Mouse (Mus musculus) neural tube, embryonic 15.5 days (tissue): ENCODE measurements around the gene Dcps. TPM values are rescaled to one million over a fixed set of nuclear protein-coding genes. Genes with fewer than 3 reads are reported as not detected.

Experiments used
- ATAC-seq: fragments of 200-750 bp; cut with Nextera tagmentation; 2 replicates; pipeline ENCODE4 v1.8.0; 2017; ENCODE audit warnings: mild to moderate bottlenecking, moderate TSS enrichment, moderate library complexity; ENCODE audit not compliant: low FRiP score
- H3K27ac ChIP-seq: fragments of 300-500 bp; sonication (generic); replicated peaks from 2 replicates; pipeline ENCODE4 v1.5.1; 2015; ENCODE audit warnings: mild to moderate bottlenecking, inconsistent platforms
- H3K27me3 ChIP-seq: fragments of 300-500 bp; sonication (generic); replicated peaks from 2 replicates; pipeline ENCODE4 v1.6.1; 2015; ENCODE audit warnings: inconsistent platforms
- H3K36me3 ChIP-seq: fragments of 300-500 bp; sonication (generic); 2 replicates; pipeline ENCODE4 v1.6.1; 2015; ENCODE audit warnings: inconsistent platforms
- H3K4me1 ChIP-seq: fragments of 300-500 bp; sonication (generic); 2 replicates; pipeline ENCODE4 v1.6.1; 2015; ENCODE audit warnings: inconsistent platforms
- H3K4me2 ChIP-seq: fragments of 300-500 bp; sonication (generic); 2 replicates; pipeline ENCODE4 v1.6.1; 2015; ENCODE audit warnings: inconsistent platforms, mild to moderate bottlenecking, moderate library complexity
- H3K4me3 ChIP-seq: fragments of 300-500 bp; sonication (generic); replicated peaks from 2 replicates; pipeline ENCODE4 v1.5.1; 2015; ENCODE audit warnings: mild to moderate bottlenecking, inconsistent platforms
- H3K9ac ChIP-seq: fragments of 300-500 bp; sonication (generic); replicated peaks from 2 replicates; pipeline ENCODE4 v1.6.1; 2015; ENCODE audit warnings: mild to moderate bottlenecking, inconsistent platforms
- H3K9me3 ChIP-seq: fragments of 300-500 bp; sonication (generic); replicated peaks from 2 replicates; pipeline ENCODE4 v1.6.1; 2016; ENCODE audit warnings: inconsistent platforms
- WGBS: fragments of 180-500 bp; shearing (Covaris S2); methylation state at CpG from one replicate; pipeline ENCODE4 v1.1.7; 2015; ENCODE audit warnings: mixed read lengths; 5-methylcytosine and 5-hydroxymethylcytosine counted together
- polyA plus RNA-seq: library from polyadenylated mRNA; unstranded; fragments of >200 nt; fragmentation: Nextera tagmentation; extraction: Ambion mirVana; gene quantifications from 2 replicates; pipeline ENCODE4 v1.2.1, GENCODE M21; 2015

Gene Dcps
- polyA plus RNA-seq, 1 experiment from 2014 or later: 69.1 TPM

- Histone ChIP-seq H3K36me3 (peaks cover 10% of the 10 kb centered on the region), H3K4me3 (no peak overlapping the region), H3K9ac (no peak overlapping the region), H3K9me3 (no peaks in the 10 kb centered on the region), H3K27ac (no peak overlapping the region), H3K4me2 (no peak overlapping the region), H3K27me3 (no peaks in the 10 kb centered on the region), H3K4me1 (peaks cover 10% of the 10 kb centered on the region)
- 95% methylated on average over 7 of the region's 7 CpGs for WGBS
- no peak for ATAC-seq
Observed at GRCm38 (mm10) chr9:35170071-35170470, 5.8 kb downstream of the Dcps start.

- no peak overlapping the region for H3K4me2 ChIP-seq
- no peaks in the 10 kb centered on the region for H3K9me3 ChIP-seq
- no peak overlapping the region for H3K4me3 ChIP-seq
- no peak overlapping the region for H3K9ac ChIP-seq
- 22% methylated on average over 9 of the region's 9 CpGs for WGBS
- no peaks in the 10 kb centered on the region for H3K27me3 ChIP-seq
- H3K36me3 ChIP-seq: peaks cover 10% of the 10 kb centered on the region
- H3K4me1 ChIP-seq: no peaks in the 10 kb centered on the region
- no peak overlapping the region for H3K27ac ChIP-seq
- no peak for ATAC-seq
Observed at GRCm38 (mm10) chr9:35166798-35167635, 8.8 kb downstream of the Dcps start.

DNA sequence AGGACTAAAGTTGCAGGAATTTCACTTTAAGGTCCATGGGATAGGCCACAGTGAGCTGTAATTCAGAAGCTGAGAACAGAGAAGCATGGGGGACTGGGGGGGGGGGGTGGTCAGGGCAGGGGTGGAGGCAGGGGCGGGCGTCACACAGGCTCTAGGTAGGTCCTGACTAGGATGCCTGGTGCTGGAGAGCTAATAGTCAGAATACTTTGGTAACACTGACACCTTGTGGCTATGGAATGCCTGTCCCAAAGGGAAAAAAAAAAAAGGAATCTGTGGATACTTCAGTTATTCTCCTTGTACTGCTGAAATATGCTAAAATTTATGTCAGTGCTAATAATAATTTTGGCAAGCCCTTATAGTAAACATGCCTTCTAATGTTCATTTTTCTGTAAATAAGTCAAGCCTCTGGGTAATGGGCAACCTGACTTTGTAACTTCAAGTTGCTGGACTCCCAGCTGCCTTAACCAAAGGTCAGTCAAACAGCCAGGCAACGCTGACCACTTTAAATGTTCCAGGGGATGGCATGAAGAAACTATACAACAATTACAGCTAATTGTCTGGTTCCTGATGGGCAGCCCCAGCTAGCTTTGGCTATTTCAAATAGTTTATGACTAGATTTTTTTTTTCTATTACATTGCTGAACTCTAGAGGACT is 9.6 kb downstream of the Dcps start:
- 14% methylated on average over 3 of the region's 3 CpGs for WGBS
- H3K4me3 ChIP-seq: no peak overlapping the region
- no peaks in the 10 kb centered on the region for H3K27me3 ChIP-seq
- H3K4me2 ChIP-seq: no peak overlapping the region
- H3K4me1 ChIP-seq: no peaks in the 10 kb centered on the region
- ATAC-seq: peak; percentile 79
- peaks cover 10% of the 10 kb centered on the region for H3K36me3 ChIP-seq
- H3K9me3 ChIP-seq: no peaks in the 10 kb centered on the region
- H3K27ac ChIP-seq: no peak overlapping the region
- no peak overlapping the region for H3K9ac ChIP-seq

DNA sequence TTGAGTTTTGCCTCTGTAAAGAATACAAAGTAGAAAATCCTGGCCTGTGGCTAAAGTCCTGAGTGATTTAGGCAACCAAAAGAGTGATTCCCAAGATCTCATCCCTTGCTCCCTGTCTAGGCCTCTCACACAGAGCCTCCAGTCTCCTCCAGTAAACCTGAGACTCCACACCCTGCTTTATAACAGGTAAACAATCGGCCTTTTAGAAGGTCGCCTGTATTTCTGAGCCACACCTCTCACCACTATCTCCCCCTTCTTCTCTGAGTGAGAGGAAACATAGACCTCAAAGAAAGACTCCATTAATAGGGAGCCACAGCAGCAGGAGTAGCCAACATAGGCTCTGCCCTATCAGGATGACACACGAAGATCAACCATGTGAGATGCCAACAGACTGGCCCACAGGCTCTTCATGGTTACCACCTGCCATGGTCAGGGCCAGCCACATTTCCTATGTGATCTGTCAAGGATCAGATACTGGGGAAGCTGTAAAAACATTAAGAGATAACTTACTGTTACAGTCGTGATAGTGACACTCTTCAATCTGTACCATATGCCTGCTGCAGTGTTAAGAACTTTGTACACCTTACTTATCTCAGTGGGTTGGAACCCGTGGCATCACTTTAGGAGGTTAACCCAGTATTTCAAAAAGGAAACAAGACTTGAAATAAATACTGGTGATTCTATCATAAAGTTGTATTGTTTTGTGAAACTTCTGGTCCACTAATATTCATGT is 11.6 kb downstream of the Dcps start:
- no peaks in the 10 kb centered on the region for H3K9me3 ChIP-seq
- no peak for ATAC-seq
- 82% methylated on average over 5 of the region's 5 CpGs for WGBS

DNA sequence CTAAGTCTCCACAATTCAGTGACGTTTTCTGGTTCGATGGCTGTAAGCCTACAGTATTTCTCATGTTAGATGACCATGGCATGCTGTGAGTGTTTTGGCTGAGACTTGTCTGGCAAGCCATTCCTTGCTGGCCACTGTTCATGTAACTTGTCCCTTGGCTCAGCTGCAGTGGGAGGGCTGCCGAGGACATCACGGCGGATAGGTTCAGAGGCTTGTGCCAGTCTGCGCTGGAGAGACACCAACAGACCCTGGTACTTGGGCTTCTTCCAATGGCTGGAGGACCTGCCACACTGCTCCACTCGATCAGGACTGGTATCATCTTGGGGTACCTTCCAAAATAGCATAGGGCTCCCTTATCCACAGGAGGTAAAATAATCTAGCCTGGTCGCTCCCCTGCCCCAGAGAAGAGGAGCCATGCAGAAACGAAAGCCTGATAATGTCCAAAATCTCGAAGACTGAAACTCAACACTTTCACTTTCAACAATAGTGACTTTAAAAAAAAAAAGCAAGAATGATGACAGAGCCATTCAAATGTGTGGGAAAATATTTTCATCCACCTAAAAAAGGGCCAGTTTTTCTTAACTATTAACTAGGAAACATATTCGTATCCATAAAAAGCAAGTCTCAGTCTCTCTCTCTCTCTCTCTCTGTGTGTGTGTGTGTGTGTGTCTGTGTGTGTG is 12.7 kb downstream of the Dcps start:
- Histone ChIP-seq H3K4me2 (no peak overlapping the region), H3K9me3 (no peaks in the 10 kb centered on the region), H3K36me3 (no peaks in the 10 kb centered on the region), H3K4me3 (no peak overlapping the region), H3K27me3 (no peaks in the 10 kb centered on the region), H3K4me1 (no peaks in the 10 kb centered on the region), H3K27ac (no peak overlapping the region), H3K9ac (no peak overlapping the region)
- 90% methylated on average over 11 of the region's 11 CpGs for WGBS
- no peak for ATAC-seq

More for the DNA sequence above, 11.6 kb downstream of the Dcps start:
- no peak overlapping the region for H3K4me3 ChIP-seq
- no peak overlapping the region for H3K9ac ChIP-seq
- H3K4me2 ChIP-seq: no peak overlapping the region
- no peak overlapping the region for H3K27ac ChIP-seq
- no peaks in the 10 kb centered on the region for H3K27me3 ChIP-seq
- H3K36me3 ChIP-seq: peaks cover 6% of the 10 kb centered on the region; the same call in 1 of the 2 replicates
- H3K4me1 ChIP-seq: no peaks in the 10 kb centered on the region

GRCm38 (mm10) chr9:35161721-35162120 is 14.1 kb downstream of the Dcps start:
- no peak overlapping the region for H3K9ac ChIP-seq
- no peak overlapping the region for H3K4me3 ChIP-seq
- no peaks in the 10 kb centered on the region for H3K4me1 ChIP-seq
- no peak overlapping the region for H3K27ac ChIP-seq
- no peak for ATAC-seq
- H3K4me2 ChIP-seq: no peak overlapping the region
- no peaks in the 10 kb centered on the region for H3K27me3 ChIP-seq
- no peaks in the 10 kb centered on the region for H3K36me3 ChIP-seq
- 86% methylated on average over 7 of the region's 7 CpGs for WGBS
- H3K9me3 ChIP-seq: no peaks in the 10 kb centered on the region

- Histone ChIP-seq H3K9ac (no peak overlapping the region), H3K36me3 (no peaks in the 10 kb centered on the region), H3K4me3 (no peak overlapping the region), H3K27me3 (no peaks in the 10 kb centered on the region), H3K4me1 (no peaks in the 10 kb centered on the region), H3K27ac (no peak overlapping the region), H3K9me3 (no peaks in the 10 kb centered on the region), H3K4me2 (no peak overlapping the region)
- no peak for ATAC-seq
- WGBS: 85% methylated on average over 2 of the region's 2 CpGs
Observed at GRCm38 (mm10) chr9:35160662-35161061, 15.2 kb downstream of the Dcps start.

- no peak overlapping the region for H3K4me3 ChIP-seq
- 90% methylated on average over 3 of the region's 3 CpGs for WGBS
- no peaks in the 10 kb centered on the region for H3K9me3 ChIP-seq
- no peak overlapping the region for H3K4me2 ChIP-seq
- H3K27ac ChIP-seq: no peak overlapping the region
- H3K27me3 ChIP-seq: no peaks in the 10 kb centered on the region
- no peaks in the 10 kb centered on the region for H3K4me1 ChIP-seq
- H3K36me3 ChIP-seq: no peaks in the 10 kb centered on the region
- ATAC-seq: no peak
- H3K9ac ChIP-seq: no peak overlapping the region
Observed at GRCm38 (mm10) chr9:35158477-35158876, 17.4 kb downstream of the Dcps start.

GRCm38 (mm10) chr9:35156862-35157261 is 19.0 kb downstream of the Dcps start:
- Histone ChIP-seq H3K4me1 (no peaks in the 10 kb centered on the region), H3K36me3 (no peaks in the 10 kb centered on the region), H3K9ac (no peak overlapping the region), H3K9me3 (no peaks in the 10 kb centered on the region), H3K27ac (no peak overlapping the region), H3K4me3 (no peak overlapping the region), H3K4me2 (no peak overlapping the region), H3K27me3 (no peaks in the 10 kb centered on the region)
- ATAC-seq: no peak
- WGBS: 83% methylated on average over 4 of the region's 4 CpGs

DNA sequence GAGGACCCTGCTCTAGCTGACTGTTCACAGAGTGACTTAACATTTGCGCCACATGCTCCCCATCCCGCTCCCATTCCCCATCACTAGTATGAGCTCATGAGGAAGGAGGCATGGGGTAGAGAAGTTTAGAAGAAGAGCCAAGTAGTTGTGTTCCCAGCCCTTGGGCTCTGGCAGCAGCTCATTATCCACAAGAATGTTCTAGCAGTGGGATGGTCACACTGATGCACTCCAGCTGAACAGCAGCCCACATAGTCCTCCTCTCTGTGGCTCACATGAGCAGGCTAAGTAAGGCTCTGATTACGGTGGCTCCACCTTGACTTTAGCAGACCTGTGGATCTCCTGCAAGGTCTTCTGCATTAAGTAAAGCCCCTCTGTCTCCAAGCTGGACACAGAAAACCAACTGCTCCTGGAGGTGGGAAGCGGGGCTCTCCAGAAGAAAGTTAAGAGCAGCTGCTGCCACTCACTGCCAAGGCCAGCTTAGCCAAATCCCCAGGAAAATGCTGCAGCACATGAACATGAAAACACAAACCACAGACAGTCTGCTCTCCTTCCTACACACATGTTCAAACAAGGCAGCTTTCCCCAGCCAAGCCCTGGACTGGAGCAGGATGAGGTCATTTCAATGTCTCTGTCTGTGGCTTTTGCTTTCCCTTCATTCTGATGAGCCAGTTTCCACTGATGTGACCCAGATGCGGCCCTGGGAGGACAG is 19.7 kb downstream of the Dcps start:
- WGBS: 94% methylated on average over 5 of the region's 5 CpGs

GRCm38 (mm10) chr9:35152923-35153322 is 22.9 kb downstream of the Dcps start:
- 94% methylated on average over 1 of the region's 1 CpGs for WGBS

More for the DNA sequence above, 19.7 kb downstream of the Dcps start:
- no peak overlapping the region for H3K4me3 ChIP-seq
- no peak overlapping the region for H3K9ac ChIP-seq
- no peaks in the 10 kb centered on the region for H3K36me3 ChIP-seq
- H3K4me2 ChIP-seq: no peak overlapping the region
- ATAC-seq: no peak
- no peaks in the 10 kb centered on the region for H3K9me3 ChIP-seq
- no peak overlapping the region for H3K27ac ChIP-seq
- H3K27me3 ChIP-seq: no peaks in the 10 kb centered on the region
- H3K4me1 ChIP-seq: no peaks in the 10 kb centered on the region

More at GRCm38 (mm10) chr9:35152923-35153322, 22.9 kb downstream of the Dcps start:
- no peaks in the 10 kb centered on the region for H3K36me3 ChIP-seq
- no peaks in the 10 kb centered on the region for H3K9me3 ChIP-seq
- no peak overlapping the region for H3K4me2 ChIP-seq
- H3K9ac ChIP-seq: no peak overlapping the region
- H3K4me1 ChIP-seq: no peaks in the 10 kb centered on the region
- H3K27me3 ChIP-seq: no peaks in the 10 kb centered on the region
- H3K4me3 ChIP-seq: no peak overlapping the region
- H3K27ac ChIP-seq: no peak overlapping the region
- ATAC-seq: no peak
